Mouse (Mus musculus) liver, postnatal 0 days (tissue): Measurements from ENCODE around the gene Gm20388.

Experiments
- CTCF ChIP-seq: sonication (generic); IDR thresholded peaks from 2 replicates; pipeline ENCODE4 v1.5.1; 2016; ENCODE audit warnings: antibody characterized with exemption, low read depth
- EP300 ChIP-seq: IDR thresholded peaks from 2 replicates; pipeline ENCODE4 v1.6.1; 2016; ENCODE audit warnings: antibody characterized with exemption, low read depth, mild to moderate bottlenecking

DNA sequence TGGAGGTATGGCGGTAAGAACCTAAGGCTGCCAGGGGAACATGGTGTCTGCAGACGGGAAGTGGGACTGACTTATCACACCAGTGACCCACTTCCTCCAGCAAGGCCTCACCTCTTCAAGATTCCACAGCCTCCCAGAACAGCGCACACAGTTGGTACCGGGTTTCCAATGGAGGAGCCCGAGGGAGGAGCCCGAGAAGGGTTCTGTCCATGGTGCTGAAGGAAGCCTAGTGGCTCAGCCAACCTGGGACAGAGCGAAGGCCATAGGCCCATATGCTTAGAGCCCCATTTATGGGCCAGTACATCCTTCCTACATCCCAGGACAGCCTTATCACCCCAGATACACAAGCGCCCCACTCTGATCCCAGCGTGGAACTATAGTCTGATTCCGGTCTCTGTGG lies 1850.8 kb downstream of the Gm20388 start:
- TF ChIP-seq CTCF (no peak), EP300 (no peak)
